Mouse (Mus musculus) heart, adult 2 months (tissue): ENCODE measurements at regions not wholly inside any gene's neighbourhood (a gene's known extent, or its start where the extent isn't known, plus 50 kb on each side); places are given as distances from the start of the nearest gene placed in this dataset.

Experiments used
- CTCF ChIP-seq: fragments of 200-600 bp; IDR thresholded peaks from 2 replicates; pipeline ENCODE4 v1.8.1; 2022; ENCODE audit warnings: antibody characterized with exemption, mild to moderate bottlenecking, moderate library complexity
- EP300 ChIP-seq: fragments of 200-500 bp; IDR thresholded peaks from 2 replicates; pipeline ENCODE4 v1.6.1; 2011; ENCODE audit warnings: low read depth, low read length, control low read depth; ENCODE audit not compliant: insufficient read depth

- no peak for TF ChIP-seq CTCF
- TF ChIP-seq EP300, result no peak
Observed at GRCm38 (mm10) chr13:88650135-88650534, 171.1 kb upstream of the Edil3 start.
